Mouse (Mus musculus): ENCODE data around the gene Akr1cl. TPM values are rescaled to one million over a fixed set of nuclear protein-coding genes. Genes with fewer than 3 reads are reported as not detected.
"Not testable (repeated sequence)": the region's sequence is repeated elsewhere in the genome, so short reads cannot be mapped to it uniquely, and the experiment has no call there.

Gene Akr1cl
- total RNA-seq (2022): under 1 TPM in 2 of 4 experiments, not detected in 2; 0.39 to 0.44 TPM

DNA sequence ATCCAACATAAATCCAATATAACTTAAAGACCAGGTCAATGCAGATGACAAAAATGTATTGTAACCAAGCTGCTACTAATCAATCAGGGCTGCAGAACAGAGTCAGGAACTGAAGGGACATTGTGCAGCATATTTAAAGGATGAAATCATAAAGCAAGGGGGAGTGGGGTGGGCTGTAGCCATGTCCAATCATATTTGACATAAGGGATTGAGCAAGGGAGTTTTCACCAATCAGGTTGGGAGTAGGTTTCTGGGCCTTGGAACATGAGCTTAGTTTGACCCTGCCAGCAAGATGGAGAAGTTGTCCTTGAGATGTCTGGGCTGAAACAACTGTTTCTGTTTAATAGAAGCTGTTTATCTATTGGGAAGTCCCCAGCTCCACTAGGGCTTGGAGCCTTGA, at the start of gene Akr1cl:
Akr1cl (minus strand) TSS at position 119 of the 400 bp plus-strand sequence.
- no peak for DNase-seq (ENCODE audit: low spot score in 2 of 2)

DNA sequence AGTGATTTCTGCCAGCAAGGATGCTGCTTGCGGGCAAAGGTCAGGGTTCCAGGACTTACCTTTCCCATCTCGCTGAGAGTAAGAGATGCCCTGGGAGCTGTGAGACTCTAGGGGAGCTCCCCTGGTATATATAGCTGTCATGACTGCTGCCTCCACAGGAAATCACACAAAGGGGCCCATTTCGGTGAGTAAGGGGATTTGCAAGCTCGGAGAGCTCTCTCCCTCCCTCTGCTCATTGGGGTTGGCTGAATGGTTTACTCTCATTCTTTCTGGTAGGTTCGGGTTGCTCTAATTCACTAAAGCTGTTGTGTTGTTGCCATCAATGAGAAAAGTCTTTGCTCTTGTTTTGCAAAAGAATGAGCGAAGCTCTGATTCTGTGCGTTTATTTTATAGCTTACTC, 49.6 kb upstream of the Akr1cl start, which contains the start of gene Crygb:
Crygb (minus strand) TSS at position 101 of the 400 bp plus-strand sequence.
- DNase-seq (ENCODE audit: low spot score in 2 of 2): no peak

DNA sequence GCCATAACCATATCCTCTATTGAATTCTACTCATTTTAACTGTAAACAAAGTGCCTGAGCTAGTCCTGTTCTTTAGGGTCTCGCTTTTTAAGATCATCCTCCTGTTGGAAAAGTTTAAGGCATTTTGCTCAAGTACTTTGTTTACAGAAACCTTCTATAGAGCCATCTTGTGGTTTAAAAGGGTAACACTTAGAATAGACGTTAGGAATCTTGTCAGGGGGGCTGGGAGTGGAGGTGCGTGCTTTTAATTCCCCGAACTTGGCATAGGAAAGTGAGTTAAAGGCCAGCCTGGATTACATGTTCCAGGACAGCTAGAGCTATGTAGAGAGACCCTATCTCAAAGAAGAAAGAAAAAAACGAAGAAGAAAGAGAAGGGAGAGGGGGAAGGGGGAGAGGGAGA, 43.0 kb upstream of the Akr1cl start:
- no peak for DNase-seq (ENCODE audit: low spot score in 2 of 2)

DNA sequence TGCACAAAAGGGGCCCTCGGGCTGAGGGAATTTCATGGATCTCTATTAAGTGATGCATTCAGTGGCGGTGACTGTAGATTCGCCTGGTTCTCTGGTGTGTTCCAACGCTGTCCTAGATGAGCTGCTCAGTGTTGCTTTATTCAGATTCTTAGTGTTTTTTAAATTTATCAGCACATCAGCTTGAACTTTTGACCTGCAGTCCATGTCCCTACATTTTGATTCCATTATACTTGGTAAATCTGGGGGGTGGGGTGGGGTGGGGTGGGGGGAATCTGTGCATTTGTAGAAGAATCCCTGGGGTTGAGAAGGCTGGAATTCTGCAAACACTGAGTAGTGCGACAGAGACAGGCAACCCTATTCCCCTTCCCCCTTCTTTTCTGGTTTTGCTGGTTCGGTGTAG, 41.0 kb upstream of the Akr1cl start, which contains the start of gene Crygc:
Crygc (minus strand) TSS at position 101 of the 400 bp plus-strand sequence.
- DNase-seq (ENCODE audit: low spot score in 2 of 2): no peak

DNA sequence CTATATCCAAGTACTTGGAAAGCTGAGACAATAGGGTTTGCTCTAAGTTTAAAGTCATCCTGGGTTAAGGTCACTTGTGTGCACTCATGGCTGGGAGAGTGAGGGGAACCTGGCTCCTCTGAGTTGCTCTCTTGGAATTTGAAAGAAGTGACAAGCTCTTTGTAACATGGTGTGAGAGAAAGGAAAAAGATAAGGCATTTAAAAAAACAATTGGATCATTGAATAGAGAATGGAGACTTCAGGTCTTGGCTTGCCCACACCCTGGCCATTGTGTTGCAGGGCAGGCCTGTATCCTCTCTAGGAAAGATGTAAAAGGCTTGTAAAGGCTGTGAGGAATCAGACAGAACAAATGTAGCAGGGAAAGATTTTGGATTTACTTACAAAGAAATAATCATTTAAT, 35.3 kb upstream of the Akr1cl start:
- no peak for DNase-seq (ENCODE audit: low spot score in 2 of 2)

DNA sequence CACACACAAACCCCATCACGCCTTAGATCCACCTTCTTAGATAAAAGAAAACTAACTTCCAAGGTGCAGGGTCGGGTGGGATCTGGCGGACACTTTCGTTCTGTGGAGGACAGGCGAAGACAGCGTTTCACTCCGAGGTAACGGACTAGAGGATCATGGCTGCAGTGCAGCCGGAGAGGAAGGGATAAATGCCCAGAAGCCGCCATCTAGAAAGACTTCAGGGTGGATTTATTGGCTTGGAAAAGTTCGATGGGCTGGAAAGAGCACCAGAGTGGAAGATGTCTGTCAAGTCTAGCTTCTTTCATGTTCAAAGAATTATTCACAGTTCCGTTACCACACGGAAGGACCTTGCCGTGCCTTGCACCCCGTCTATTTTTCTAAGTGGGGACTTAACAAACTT, 31.6 kb upstream of the Akr1cl start:
- DNase-seq (ENCODE audit: low spot score in 2 of 2): no peak

DNA sequence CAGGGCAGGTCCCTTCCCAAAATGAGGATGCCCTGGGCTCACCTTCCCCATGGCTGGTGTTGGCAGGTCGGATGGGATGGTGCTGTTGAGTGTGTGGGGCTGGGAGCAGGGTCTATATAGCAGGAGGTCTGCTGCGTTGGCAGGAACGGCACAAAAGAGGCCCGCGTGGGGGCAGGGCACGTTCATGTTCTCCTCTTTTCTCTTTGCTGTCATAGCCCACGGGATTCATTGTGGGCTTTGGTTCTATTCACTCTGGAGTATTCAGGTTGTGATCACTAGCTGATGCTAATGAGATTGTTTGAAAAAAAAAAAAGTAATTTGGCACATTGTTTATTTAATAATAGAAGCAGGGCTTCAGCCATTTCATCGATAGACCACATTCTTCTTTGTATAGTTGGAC, 30.8 kb upstream of the Akr1cl start, which contains the start of gene Crygd:
Crygd (minus strand) TSS at position 101 of the 400 bp plus-strand sequence.
- DNase-seq (ENCODE audit: low spot score in 2 of 2): no peak

DNA sequence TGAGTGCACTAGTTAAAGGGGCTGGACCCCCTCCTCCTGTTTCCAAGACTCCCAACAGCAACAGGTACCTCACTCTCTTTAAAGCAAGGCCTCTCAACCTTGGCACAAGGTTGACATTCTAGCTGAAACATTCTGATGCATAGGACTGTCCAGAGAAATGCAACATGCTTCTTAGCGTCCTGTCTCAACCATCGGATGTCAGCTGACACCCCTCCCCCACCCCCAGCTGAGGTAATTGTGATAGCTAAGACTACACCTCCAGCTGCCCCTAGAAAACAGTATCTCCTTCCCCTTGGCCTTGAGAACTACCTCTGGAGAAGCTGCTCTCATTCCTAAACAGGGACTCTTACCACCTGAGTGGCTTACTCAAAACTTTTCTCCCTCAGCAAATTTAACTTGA, 19.6 kb upstream of the Akr1cl start:
- DNase-seq (ENCODE audit: low spot score in 2 of 2): no peak

DNA sequence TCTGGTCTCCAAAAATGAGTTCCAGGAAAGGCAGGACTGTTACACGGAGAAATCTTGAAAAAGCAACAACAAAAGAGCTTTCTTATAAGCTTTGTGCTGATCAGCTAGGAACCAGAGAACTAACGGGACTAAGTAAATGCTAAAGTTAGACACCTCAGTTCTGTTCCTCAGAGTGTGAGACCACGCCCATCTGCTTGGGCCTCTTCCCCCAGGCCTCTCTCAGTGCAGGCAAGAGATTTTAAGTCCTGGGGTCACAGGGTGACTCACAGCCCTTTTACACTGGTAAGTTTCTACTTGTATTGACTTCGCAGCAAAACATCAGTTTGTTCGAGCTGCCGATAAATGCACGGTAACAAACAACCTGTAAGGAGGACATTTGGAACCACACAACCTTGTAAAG, 19.1 kb upstream of the Akr1cl start:
- DNase-seq (ENCODE audit: low spot score in 2 of 2): no peak

DNA sequence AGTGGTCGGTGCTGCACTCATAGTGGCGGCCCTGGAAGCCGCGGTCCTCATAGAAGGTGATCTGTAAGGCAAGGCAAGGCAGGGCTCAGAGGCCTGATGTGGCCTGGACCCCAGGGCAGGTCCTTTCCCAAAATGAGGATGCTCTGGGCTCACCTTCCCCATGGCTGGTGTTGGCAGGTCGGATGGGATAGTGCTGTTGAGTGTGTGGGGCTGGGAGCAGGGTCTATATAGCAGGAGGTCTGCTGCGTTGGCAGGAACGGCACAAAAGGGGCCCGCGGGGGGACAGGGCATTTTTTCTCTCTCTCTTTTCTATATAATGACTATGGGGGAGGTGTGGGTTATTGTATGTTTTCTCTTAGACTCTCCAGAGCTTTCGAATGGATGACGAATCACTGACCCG, 18.4 kb upstream of the Akr1cl start, which contains the start of gene Cryge:
Cryge (minus strand) TSS at position 198 of the 400 bp plus-strand sequence.
- not testable (repeated sequence) for DNase-seq (ENCODE audit: low spot score in 2 of 2)

DNA sequence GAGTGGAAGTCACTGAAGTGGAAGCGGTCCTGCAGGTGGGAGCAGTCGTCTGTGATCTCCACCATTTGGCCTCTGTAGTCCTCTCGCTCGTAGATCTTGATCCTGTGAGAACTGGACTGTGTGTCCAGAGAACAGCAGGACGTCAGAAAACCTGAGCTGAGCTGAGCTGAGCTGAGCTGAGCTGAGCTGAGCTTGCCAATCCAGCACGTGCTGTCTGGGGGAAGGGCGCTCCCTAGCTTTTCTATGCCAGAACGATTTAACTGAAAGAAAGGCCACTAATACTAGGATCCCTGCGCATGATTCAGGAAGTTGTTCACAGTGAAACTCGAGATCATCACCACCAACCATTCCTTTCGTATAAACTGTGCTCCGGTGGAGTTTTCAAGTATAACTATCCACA, 16.2 kb upstream of the Akr1cl start:
- peak in 1 of 2 experiments; percentile 15 for DNase-seq (ENCODE audit: low spot score in 2 of 2)

DNA sequence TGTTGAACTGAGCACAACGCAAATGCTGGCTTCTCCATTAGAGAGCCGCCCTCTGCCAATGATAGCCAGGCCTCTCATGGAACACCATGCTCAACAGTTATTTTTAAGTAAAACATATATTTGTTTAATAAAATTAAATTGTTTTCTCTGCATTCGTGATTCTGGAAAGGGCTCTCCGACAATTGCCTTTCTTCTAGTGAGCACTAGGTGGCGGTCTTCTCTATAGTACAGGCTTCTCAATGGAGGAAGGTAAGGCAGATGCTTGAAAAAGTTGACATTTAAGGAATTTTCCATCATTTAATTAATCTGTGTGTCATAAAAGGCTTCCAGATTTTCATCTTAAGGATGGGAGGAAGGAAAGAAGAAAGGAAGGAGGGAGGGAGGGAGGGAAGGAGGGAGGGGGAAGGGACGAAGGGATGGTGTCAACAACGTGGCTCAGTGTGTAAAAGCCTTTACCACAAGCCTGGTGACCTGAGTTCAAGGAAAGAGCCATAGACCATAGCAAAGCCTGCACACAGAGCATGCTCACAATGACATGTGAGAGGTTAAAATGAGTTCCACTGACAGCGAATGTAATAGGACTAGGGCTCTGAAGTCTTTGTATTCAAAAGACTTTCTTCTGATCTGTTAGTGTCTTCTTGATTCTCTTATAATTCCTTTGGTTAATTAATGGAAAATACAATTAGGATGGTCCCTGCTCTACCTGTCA, 14.0 kb upstream of the Akr1cl start:
- DNase-seq (ENCODE audit: low spot score in 2 of 2): no peak

DNA sequence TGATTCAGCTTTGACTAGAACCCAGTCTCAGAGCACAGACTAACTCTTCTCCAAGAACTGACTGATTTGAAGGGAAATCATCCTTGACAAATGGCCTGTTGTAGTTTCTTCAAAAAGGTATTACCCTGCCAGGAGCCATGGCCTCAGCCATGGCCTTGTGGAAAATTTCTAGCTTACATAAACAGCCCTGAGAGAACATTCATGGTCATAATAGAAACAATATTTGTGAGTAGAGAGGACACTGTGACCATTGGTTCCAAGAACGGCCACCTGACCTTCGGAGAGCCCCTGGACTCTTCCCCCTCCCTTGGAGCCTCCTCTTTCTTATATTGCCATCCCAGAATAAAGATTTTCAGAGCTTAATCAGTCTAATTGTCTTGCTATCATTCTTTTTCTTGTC, 10.9 kb upstream of the Akr1cl start:
- no peak for DNase-seq (ENCODE audit: low spot score in 2 of 2)

DNA sequence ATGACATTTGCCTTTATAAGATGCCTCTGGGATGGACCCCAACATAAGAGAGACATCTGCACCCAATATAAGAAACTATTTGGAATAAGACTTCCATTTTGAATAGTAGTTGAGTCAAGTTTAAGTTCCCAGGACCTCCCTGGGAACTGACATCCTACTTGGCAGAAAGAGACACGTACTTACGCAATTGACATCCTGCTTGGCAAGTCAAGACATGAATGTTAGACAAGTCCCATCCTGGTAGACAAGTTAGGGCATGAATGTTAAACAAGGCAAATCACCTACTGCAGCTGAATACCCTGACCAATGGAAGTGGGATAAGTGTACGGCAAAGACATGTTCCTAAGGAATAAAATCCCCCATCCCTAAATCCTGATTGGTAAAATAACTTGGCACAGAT, 9.3 kb upstream of the Akr1cl start:
- DNase-seq (ENCODE audit: low spot score in 2 of 2): no peak

DNA sequence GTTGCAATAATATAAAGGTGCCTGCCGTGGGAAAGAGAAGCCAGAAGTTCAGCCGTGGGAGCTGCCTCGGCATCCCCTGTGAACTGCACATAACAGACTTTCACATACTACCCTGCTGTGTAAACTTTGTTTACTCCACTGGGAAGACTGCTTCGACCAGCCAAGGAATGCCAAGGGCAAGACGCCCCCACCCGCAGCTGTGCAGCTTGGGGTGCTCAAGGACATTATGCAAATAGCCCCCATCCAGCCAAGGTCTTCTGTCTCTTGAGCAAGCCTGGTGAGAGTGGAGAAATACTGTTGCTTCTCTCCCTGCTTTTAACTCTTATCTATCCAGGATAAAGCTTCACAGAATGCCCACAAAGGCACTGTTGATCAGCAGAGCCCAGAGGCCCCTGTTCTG, 8.2 kb upstream of the Akr1cl start:
- DNase-seq (ENCODE audit: low spot score in 2 of 2): no peak

DNA sequence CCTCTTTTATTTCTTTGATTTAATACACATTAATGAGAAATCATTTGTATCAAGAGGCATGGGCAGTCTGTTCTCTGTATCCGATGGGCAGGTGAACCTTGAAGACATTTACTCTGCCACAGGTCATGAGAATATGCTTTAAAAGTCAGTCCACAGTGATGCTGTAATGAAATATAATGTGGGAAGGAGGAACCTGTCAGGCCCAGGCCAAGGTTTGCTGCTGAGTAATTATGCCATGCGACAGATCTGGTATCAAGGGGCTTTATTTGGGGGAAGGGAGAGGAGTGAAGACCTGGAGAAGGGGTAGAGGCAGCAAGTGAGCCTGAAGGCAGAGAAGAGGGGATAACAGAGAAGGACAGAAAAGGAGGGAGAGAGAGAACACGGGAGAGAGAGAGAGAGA, 7.1 kb upstream of the Akr1cl start:
- no peak for DNase-seq (ENCODE audit: low spot score in 2 of 2)

DNA sequence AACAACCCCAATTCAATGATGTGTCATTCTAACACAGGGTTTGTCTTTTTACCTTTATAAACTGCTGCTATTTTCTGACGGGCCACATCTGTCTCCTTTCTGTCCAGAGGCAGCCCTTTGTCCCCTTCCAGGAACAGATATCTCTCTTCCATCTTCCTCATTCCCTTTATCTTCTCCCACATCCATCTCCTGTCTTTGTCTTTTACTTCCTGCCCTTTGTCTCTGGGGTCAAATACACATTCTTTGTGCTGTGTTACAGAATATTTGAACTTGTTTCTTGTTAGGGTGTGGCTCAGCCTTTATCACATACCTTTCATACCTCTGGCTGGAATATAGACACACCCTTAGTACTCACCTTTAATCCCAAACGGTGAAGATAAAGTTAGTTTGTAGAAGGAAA, 5.0 kb upstream of the Akr1cl start:
- DNase-seq (ENCODE audit: low spot score in 2 of 2): no peak

DNA sequence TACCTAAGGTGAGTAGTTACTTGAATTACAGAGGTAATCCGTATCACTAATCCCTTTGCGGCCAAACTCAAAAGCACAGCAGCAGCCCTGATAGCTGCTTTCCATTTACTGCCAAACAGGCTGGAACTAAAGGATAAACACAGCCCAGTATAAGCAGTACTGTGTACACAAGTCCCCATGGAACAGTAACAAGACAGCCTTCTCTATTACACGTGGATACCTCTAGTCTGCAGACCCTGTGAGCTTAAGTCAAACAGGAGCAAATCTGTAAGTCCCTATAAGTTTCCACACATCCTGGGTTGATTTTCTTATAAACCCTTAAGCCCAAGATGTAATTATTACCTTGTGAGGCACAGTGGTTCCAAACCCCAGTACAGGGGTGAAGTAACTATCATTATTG, 3.0 kb upstream of the Akr1cl start:
- no peak for DNase-seq (ENCODE audit: low spot score in 2 of 2)

DNA sequence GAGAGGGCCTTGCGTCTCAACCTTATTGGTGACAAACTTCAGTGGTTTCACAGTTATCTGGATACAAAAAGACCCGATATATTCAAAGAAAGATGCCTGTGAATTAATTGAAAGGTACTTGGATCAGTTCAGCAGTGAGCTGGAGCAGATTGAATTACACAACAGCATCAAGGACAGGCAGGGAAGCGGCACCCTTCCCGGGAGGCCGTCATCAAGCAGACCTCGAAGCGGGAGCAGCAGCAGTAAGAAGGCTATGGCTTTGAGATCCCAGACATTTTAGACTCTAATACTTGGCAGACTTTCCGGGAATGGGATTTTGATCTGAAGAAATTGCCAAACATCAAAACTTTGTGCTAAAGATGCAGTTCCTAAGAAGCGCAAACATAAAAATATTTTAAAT, 4.4 kb downstream of the Akr1cl start:
- DNase-seq (ENCODE audit: low spot score in 2 of 2): no peak

DNA sequence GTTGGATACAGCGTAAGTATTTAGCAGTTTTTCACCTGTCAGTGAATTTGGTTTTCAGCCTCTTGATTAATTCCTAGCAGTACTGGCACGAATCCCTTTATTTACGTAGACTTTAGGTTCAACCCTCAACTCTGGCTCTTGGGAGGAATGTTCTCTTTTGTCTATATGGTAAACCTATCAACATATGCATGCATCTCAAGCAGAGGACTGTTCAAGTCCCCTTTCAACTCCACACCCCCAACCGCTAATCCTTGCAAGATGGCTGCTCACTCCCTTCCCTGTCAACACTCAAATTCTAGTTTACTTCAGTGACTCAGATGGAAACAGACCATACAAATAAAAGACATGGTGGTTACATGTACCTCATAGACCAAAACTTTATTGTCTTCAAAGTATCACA, 19.8 kb downstream of the Akr1cl start:
- DNase-seq (ENCODE audit: low spot score in 2 of 2): no peak

DNA sequence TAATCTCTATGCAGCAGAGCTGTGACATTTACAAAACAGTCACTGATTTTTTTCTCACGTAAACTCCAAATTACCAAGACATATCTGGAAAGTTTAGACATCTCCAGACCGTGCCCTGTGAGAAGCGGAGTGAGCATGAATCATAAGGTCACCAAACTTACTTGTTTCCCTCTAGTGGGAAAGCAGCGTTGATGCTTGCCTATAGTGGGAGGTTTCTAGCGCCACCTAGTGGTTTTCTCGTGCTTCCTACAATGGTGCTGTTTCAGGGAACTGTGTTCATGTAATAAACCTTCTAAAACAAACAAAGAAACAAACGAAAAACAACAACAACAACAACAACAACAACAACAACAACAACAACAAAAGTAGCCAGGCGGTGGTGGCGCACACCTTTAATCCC, 22.4 kb downstream of the Akr1cl start:
- DNase-seq (ENCODE audit: low spot score in 2 of 2): peak in 1 of 2 experiments; percentile 22

DNA sequence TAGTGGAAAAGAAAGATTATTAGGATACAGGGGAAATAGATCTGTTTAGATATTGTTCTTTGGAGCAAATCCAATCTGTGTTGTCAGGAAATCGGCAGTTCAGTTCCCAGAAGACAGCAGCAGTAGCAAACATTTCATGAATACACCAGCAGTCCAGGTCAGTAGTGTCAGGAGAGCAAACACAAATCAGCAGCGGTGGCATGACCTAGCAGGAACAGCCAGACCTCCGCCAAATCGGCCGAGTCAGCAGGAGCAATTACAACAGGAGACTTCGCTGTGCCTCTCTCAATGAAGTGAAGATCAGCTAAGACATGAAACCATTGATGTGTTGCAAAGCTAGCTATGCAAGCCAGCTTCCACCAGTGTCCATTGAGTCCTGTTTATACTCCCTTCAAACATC, 27.0 kb downstream of the Akr1cl start:
- DNase-seq (ENCODE audit: low spot score in 2 of 2): no peak

DNA sequence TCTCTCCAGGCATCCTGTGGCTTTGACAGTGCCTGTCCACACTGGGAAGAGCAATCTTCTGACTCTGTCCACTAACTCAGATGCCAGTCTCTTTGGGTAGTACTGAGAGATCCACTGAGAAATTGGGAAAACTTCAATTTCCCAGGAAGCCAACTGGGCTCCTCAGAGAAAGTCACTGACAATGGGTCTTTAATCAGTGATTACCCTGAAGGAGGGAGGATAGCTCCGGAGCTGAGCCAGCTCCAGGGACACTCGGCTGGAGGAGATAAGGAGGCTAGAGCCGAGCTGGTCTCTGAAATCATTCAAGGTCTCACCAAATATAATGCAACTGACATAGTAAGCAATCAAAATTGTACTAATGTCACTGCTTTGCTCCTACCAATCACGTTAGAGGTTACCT, 28.0 kb downstream of the Akr1cl start:
- no peak for DNase-seq (ENCODE audit: low spot score in 2 of 2)

Measured in left cerebral cortex, adult 8-10 months (tissue).